Mouse (Mus musculus) CH12.LX (cell line): ENCODE measurements at regions not wholly inside any gene's neighbourhood (a gene's known extent, or its start where the extent isn't known, plus 50 kb on each side); places are given as distances from the start of the nearest gene placed in this dataset.
A peak's percentile ranks its signal among the peaks of the same experiment; 100 is the strongest.

Experiments used
- DNase-seq: peaks from one replicate; pipeline ENCODE4 v3.0.0-alpha.2; 2013; ENCODE audit errors: extremely low read depth
- H3K27ac ChIP-seq: 2 replicates; pipeline ENCODE4 v1.5.1; 2012; ENCODE audit warnings: low read depth, mild to moderate bottlenecking, control low read depth, moderate library complexity; ENCODE audit not compliant: insufficient read depth
- H3K27me3 ChIP-seq: replicated peaks from 2 replicates; pipeline ENCODE3; 2012; ENCODE audit warnings: inconsistent platforms
- H3K36me3 ChIP-seq, 2 experiments: replicated peaks in 1 of 2; 2 replicates each; pipeline versions ENCODE3 to v1.6.1; 2012; ENCODE audit warnings: inconsistent platforms in 1 of 2, low read length in 1 of 2, mild to moderate bottlenecking in 1 of 2, mixed read lengths in 1 of 2, moderate library complexity in 1 of 2; ENCODE audit not compliant: control insufficient read depth in 1 of 2, insufficient read depth in 1 of 2
- H3K4me1 ChIP-seq, 2 experiments: 2 replicates each; pipeline ENCODE4 v1.6.1; 2012; ENCODE audit warnings: inconsistent platforms in 1 of 2, moderate library complexity in 1 of 2; ENCODE audit not compliant: insufficient read depth in 2 of 2, control insufficient read depth in 1 of 2
- H3K4me2 ChIP-seq: 2 replicates; pipeline ENCODE4 v1.6.1; 2012; ENCODE audit warnings: low read depth, mild to moderate bottlenecking, control low read depth; ENCODE audit not compliant: poor library complexity, insufficient read depth, severe bottlenecking
- H3K4me3 ChIP-seq, 3 experiments: fragments of 150-350 bp in 1 of 3; sonication (generic) in 1 of 3; replicated peaks in 1 of 3; 2 replicates each; pipeline versions ENCODE3 to v1.5.1; 2011 to 2012; ENCODE audit warnings: low read depth in 2 of 3, low read length in 2 of 3, mild to moderate bottlenecking in 2 of 3, moderate library complexity in 2 of 3, control low read depth in 1 of 3, improper control_type of control experiment in 1 of 3, inconsistent platforms in 1 of 3, mixed read lengths in 1 of 3; ENCODE audit not compliant: poor library complexity in 1 of 3
- H3K79me2 ChIP-seq: replicated peaks from 2 replicates; pipeline ENCODE4 v1.6.1; 2012; ENCODE audit warnings: mild to moderate bottlenecking, moderate library complexity; ENCODE audit not compliant: control insufficient read depth, poor library complexity, insufficient read depth, severe bottlenecking; ENCODE audit errors: extremely low read depth
- H3K9ac ChIP-seq: 2 replicates; pipeline ENCODE4 v1.6.1; 2012; ENCODE audit warnings: low read depth, mild to moderate bottlenecking, control low read depth, moderate library complexity; ENCODE audit not compliant: insufficient read depth
- H3K9me3 ChIP-seq: replicated peaks from 2 replicates; pipeline ENCODE3; 2012; ENCODE audit warnings: low read length, inconsistent platforms, mixed read lengths
- BHLHE40 ChIP-seq: IDR thresholded peaks from 2 replicates; pipeline ENCODE4 v1.6.1; 2011; ENCODE audit warnings: mild to moderate bottlenecking, low read depth, low read length, improper control_type of control experiment
- CHD2 ChIP-seq: IDR thresholded peaks from 2 replicates; pipeline ENCODE4 v1.6.1; 2011; ENCODE audit warnings: low read length, improper control_type of control experiment
- CTCF ChIP-seq, 2 experiments: IDR thresholded peaks in 1 of 2; conservative IDR thresholded peaks in 1 of 2; 2 replicates each; pipeline ENCODE4 v1.5.1; 2011 to 2012; ENCODE audit warnings: low read depth in 2 of 2, low read length in 2 of 2, improper control_type of control experiment in 1 of 2, inconsistent platforms in 1 of 2, mild to moderate bottlenecking in 1 of 2, moderate library complexity in 1 of 2
- E2F4 ChIP-seq: IDR thresholded peaks from 2 replicates; pipeline ENCODE4 v1.6.1; 2011; ENCODE audit warnings: low read depth, low read length, improper control_type of control experiment; ENCODE audit not compliant: insufficient replicate concordance
- ELF1 ChIP-seq: IDR thresholded peaks from 2 replicates; pipeline ENCODE4 v1.6.1; 2014; ENCODE audit warnings: low read depth, mild to moderate bottlenecking, inconsistent platforms, low read length, improper control_type of control experiment
- ETS1 ChIP-seq: conservative IDR thresholded peaks from 2 replicates; pipeline ENCODE4 v1.6.1; 2012; ENCODE audit warnings: low read depth, mild to moderate bottlenecking, inconsistent platforms, low read length, improper control_type of control experiment, moderate library complexity
- GABPA ChIP-seq: IDR thresholded peaks from 2 replicates; pipeline ENCODE4 v1.6.1; 2012; ENCODE audit warnings: low read depth, low read length, improper control_type of control experiment, inconsistent platforms; ENCODE audit not compliant: insufficient replicate concordance
- HCFC1 ChIP-seq: IDR thresholded peaks from 2 replicates; pipeline ENCODE4 v1.6.1; 2012; ENCODE audit warnings: low read depth, mild to moderate bottlenecking, inconsistent platforms, low read length, improper control_type of control experiment
- IRF4 ChIP-seq: IDR thresholded peaks from 2 replicates; pipeline ENCODE4 v1.6.1; 2014; ENCODE audit warnings: low read depth, mild to moderate bottlenecking, inconsistent platforms, low read length, improper control_type of control experiment
- JUN ChIP-seq: IDR thresholded peaks from 2 replicates; pipeline ENCODE4 v1.6.1; 2011; ENCODE audit warnings: low read depth, mild to moderate bottlenecking, low read length, improper control_type of control experiment, moderate library complexity; ENCODE audit not compliant: insufficient read depth
- KAT2A ChIP-seq: IDR thresholded peaks from 2 replicates; pipeline ENCODE4 v1.6.1; 2012; ENCODE audit warnings: low read length, improper control_type of control experiment, inconsistent platforms; ENCODE audit not compliant: insufficient replicate concordance
- MXI1 ChIP-seq: IDR thresholded peaks from 2 replicates; pipeline ENCODE4 v1.6.1; 2011; ENCODE audit warnings: mild to moderate bottlenecking, low read depth, low read length, improper control_type of control experiment
- NRF1 ChIP-seq: IDR thresholded peaks from 2 replicates; pipeline ENCODE4 v1.6.1; 2014; ENCODE audit warnings: low read depth, mild to moderate bottlenecking, inconsistent platforms, low read length, improper control_type of control experiment, moderate library complexity
- PAX5 ChIP-seq: IDR thresholded peaks from 2 replicates; pipeline ENCODE4 v1.6.1; 2012; ENCODE audit warnings: low read length, inconsistent platforms, mixed read lengths
- POLR2A ChIP-seq: IDR thresholded peaks from 2 replicates; pipeline ENCODE4 v1.6.1; 2011; ENCODE audit warnings: low read depth, mild to moderate bottlenecking, improper control_type of control experiment, low read length
- POLR2AphosphoS2 ChIP-seq: IDR thresholded peaks from 2 replicates; pipeline ENCODE4 v1.6.1; 2011; ENCODE audit warnings: low read depth, low read length, improper control_type of control experiment
- RAD21 ChIP-seq: IDR thresholded peaks from 2 replicates; pipeline ENCODE4 v1.6.1; 2011; ENCODE audit warnings: low read depth, mild to moderate bottlenecking, low read length, improper control_type of control experiment, moderate library complexity
- SIN3A ChIP-seq: IDR thresholded peaks from 2 replicates; pipeline ENCODE4 v1.6.1; 2012; ENCODE audit warnings: low read length, improper control_type of control experiment, inconsistent platforms
- SMC3 ChIP-seq: IDR thresholded peaks from 2 replicates; pipeline ENCODE4 v1.6.1; 2011; ENCODE audit warnings: low read depth, low read length, improper control_type of control experiment
- TBP ChIP-seq: conservative IDR thresholded peaks from 2 replicates; pipeline ENCODE4 v1.6.1; 2011; ENCODE audit warnings: low read depth, low read length, improper control_type of control experiment
- ZC3H11A ChIP-seq: IDR thresholded peaks from 2 replicates; pipeline ENCODE4 v1.6.1; 2012; ENCODE audit warnings: low read depth, mild to moderate bottlenecking, inconsistent platforms, low read length, improper control_type of control experiment
- ZKSCAN1 ChIP-seq: IDR thresholded peaks from 2 replicates; pipeline ENCODE4 v1.6.1; 2012; ENCODE audit warnings: low read depth, inconsistent platforms, low read length, improper control_type of control experiment, borderline replicate concordance
- ZNF384 ChIP-seq: IDR thresholded peaks from 2 replicates; pipeline ENCODE4 v1.6.1; 2012; ENCODE audit warnings: low read depth, low read length, improper control_type of control experiment, inconsistent platforms
- dilution Hi-C: fragments of 300-500 bp; cut with MboI; formaldehyde crosslinking; loops from 2 replicates; pipeline ENCODE4 v1.14.3; 2020; ENCODE audit warnings: low sequenced_read_pairs; ENCODE audit not compliant: extremely low pct_unique_long_range_greater_than_20kb, extremely low pct_ligation_motif_present
- in situ Hi-C: fragments of 300-500 bp; cut with MboI; formaldehyde crosslinking; loops from 3 replicates; pipeline ENCODE4 v1.14.3; 2019; ENCODE audit warnings: low sequenced_read_pairs, low pct_ligation_motif_present, low pct_unique_long_range_greater_than_20kb, mixed read lengths

DNA sequence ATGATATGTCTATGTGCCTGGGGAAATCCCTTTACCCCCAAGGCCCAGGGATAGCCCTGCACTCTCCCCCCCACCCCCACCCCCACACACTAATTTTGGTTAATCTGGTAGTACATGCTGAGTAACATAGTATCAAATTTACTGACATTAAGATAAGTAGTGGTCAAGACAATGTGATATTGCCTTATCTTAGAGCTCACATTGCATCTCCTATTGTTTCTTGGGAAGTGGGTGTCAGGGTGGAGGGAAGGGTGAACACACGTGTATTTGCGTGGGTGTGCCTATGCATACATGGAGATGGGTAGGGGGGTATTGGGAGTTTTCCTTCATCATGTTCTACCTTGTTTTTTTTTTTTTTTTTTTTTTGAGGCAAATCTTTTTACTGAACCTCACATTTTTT lies 474.8 kb upstream of the Smim15 start:
- Histone ChIP-seq H3K27ac (no peak overlapping the region), H3K36me3 (no peaks in the 10 kb centered on the region), H3K9ac (no peak overlapping the region), H3K79me2 (no peaks in the 10 kb centered on the region), H3K27me3 (no peaks in the 10 kb centered on the region), H3K4me2 (no peak overlapping the region), H3K4me3 (no peak overlapping the region), H3K9me3 (no peaks in the 10 kb centered on the region), H3K4me1 (peaks cover 27 to 47% of the 10 kb centered on the region in 2 experiments)
- TF ChIP-seq PAX5 = no peak
- TF ChIP-seq ZNF384 = peak; percentile 69; the same call in 1 of the 2 replicates
- TF ChIP-seq JUN = no peak
- no peak for DNase-seq
- dilution Hi-C loops (no loop called here), in situ Hi-C loops (no loop called here)

DNA sequence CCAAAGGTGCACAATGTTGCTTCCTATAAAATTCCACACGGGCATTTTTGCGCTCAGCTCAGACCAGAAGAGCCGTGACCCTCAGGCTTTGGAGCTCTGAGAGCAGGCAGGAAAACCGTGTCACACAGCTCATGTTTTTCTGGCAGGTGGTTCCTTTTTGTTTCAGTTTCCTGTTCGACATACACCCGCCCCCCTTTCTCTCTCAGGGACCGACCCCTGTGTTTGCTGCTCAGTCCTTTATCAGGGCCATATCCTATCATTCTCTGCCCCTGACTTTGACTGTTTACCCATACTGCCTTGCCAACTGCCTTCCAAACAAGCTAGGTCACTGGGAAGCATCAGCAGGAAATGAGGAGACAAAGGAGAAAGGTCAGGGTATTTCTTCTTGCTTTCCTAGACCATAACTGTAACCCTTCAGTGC lies 475.5 kb upstream of the Smim15 start:
- H3K9me3 ChIP-seq = no peaks in the 10 kb centered on the region
- no peak for DNase-seq
- H3K79me2 ChIP-seq = no peaks in the 10 kb centered on the region
- no peaks in the 10 kb centered on the region for H3K27me3 ChIP-seq
- H3K27ac ChIP-seq = no peak overlapping the region
- peaks cover 20 to 39% of the 10 kb centered on the region in 2 experiments for H3K4me1 ChIP-seq
- no peaks in the 10 kb centered on the region for H3K36me3 ChIP-seq
- H3K4me2 ChIP-seq = peak overlapping the region; percentile 58
- no peak overlapping the region for H3K4me3 ChIP-seq
- in situ Hi-C loops (no loop called here), dilution Hi-C loops (no loop called here)
- H3K9ac ChIP-seq = no peak overlapping the region
- TF ChIP-seq IRF4 (0 out of 2 replicates have a peak, but pooled peaks have one; percentile 33), MXI1 (0 out of 2 replicates have a peak, but pooled peaks have one; percentile 3), POLR2AphosphoS2 (no peak), ETS1 (no peak), SMC3 (no peak)

DNA sequence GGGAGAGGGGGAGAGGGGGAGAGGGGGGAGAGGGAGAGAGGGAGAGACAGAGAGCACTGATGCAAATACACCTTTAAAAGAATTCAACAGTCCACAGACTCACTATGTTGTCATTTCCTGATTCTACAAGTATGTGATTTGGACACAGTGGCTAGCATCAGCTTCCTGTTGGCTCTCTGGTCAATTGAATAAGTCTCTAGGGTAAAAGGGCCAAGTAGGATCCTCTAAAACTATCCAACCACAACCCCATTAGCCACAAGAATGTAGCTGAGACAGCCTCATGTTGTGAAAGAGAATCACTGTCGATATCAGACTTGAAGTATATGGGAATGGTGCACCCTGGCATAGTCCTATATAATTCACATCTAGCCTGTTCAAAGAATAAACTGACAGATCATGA lies 481.8 kb upstream of the Smim15 start:
- no peak for DNase-seq
- Histone ChIP-seq H3K4me1 (no peaks in the 10 kb centered on the region), H3K27ac (no peak overlapping the region), H3K79me2 (no peaks in the 10 kb centered on the region), H3K4me3 (no peak overlapping the region), H3K36me3 (no peaks in the 10 kb centered on the region), H3K9me3 (no peaks in the 10 kb centered on the region), H3K4me2 (no peak overlapping the region), H3K27me3 (no peaks in the 10 kb centered on the region), H3K9ac (no peak overlapping the region)
- in situ Hi-C loops (no loop called here), dilution Hi-C loops (no loop called here)
- no peak for TF ChIP-seq SIN3A
- TF ChIP-seq RAD21 = no peak
- no peak for TF ChIP-seq POLR2AphosphoS2
- no peak for TF ChIP-seq KAT2A
- TF ChIP-seq CTCF (conservative IDR thresholded peaks at IDR 0.05 in 1 of 2, IDR thresholded peaks at IDR 0.05 in 1 of 2; ENCODE audit: low read depth in 2 of 2, low read length in 2 of 2) = no peak
- TF ChIP-seq GABPA = no peak
- TF ChIP-seq POLR2A = no peak
- no peak for TF ChIP-seq HCFC1
- no peak for TF ChIP-seq BHLHE40
- TF ChIP-seq E2F4 = no peak
- TF ChIP-seq ZC3H11A = no peak
- no peak for TF ChIP-seq IRF4
- TF ChIP-seq TBP = no peak
- TF ChIP-seq ELF1 = no peak
- TF ChIP-seq NRF1 = no peak
- TF ChIP-seq ZKSCAN1 = no peak
- no peak for TF ChIP-seq CHD2
- TF ChIP-seq ETS1 = no peak
